Mouse (Mus musculus) gastrocnemius, adult 18-20 months (tissue): ENCODE measurements around the gene Pten. TPM values are rescaled to one million over a fixed set of nuclear protein-coding genes. Genes with fewer than 3 reads are reported as not detected.

Source experiments
- DNase-seq: peaks from one replicate; pipeline ENCODE4 v3.0.0; 2021; ENCODE audit warnings: low spot score
- long read RNA-seq, 2 experiments: library from polyadenylated mRNA; stranded (forward); transcript quantifications; one replicate each; pipeline ENCODE4 v2.0.0; 2021
- total RNA-seq, 2 experiments: library from RNA; stranded (reverse); gene quantifications; 2 replicates each; pipeline ENCODE4 v1.2.3; 2021

Gene Pten
- 10 to 100 TPM; 28.4 to 32.2 TPM for total RNA-seq
- long read RNA-seq, experiment 1, full-length matches to known transcripts: 21 of 26 reads
- long read RNA-seq, experiment 1, partial matches to known transcripts: 1 of 26 reads
- long read RNA-seq, experiment 1, other reads (novel, unspliced or antisense): 4 of 26 reads
- long read RNA-seq, experiment 2, full-length matches to known transcripts: 12 of 18 reads
- long read RNA-seq, experiment 2, partial matches to known transcripts: 0 of 18 reads
- long read RNA-seq, experiment 2, other reads (novel, unspliced or antisense): 6 of 18 reads

- DNase-seq: peak; percentile 97
These were observed at the start of gene Pten for GRCm38 (mm10) chr19:32756900-32757725. TSS of gene Pten (plus strand) at chr19:32757497.

GRCm38 (mm10) chr19:32708996-32709395 is 48.3 kb upstream of the Pten start:
- no peak for DNase-seq

- no peak for DNase-seq
These were observed 47.0 kb upstream of the Pten start for GRCm38 (mm10) chr19:32710288-32710687.

- DNase-seq: peak; percentile 90
These were observed 45.3 kb upstream of the Pten start for GRCm38 (mm10) chr19:32711761-32712541.

DNA sequence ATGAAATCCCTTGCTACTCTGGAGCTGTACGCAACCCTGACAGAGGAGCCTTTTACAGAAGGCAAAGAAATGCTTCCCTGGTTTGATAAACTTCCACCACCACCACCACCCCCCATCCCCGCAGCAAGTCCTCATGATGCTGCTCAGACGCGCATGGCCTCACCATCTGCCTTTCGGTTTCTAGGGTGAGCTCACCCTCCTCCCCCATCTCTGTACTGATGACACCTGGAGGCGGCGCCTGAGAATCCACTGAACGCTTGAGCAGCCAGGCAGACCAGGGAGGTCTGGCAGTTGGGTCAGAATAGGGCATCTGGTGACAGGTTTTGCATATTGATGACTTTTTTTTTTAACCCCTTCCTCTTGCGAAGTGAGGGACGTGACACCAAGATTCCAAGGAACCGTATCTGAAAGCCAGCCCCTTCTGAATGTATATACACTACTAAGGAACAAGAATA is 44.7 kb upstream of the Pten start:
- peak; percentile 65 for DNase-seq

GRCm38 (mm10) chr19:32713471-32713870 is 43.8 kb upstream of the Pten start:
- no peak for DNase-seq

DNA sequence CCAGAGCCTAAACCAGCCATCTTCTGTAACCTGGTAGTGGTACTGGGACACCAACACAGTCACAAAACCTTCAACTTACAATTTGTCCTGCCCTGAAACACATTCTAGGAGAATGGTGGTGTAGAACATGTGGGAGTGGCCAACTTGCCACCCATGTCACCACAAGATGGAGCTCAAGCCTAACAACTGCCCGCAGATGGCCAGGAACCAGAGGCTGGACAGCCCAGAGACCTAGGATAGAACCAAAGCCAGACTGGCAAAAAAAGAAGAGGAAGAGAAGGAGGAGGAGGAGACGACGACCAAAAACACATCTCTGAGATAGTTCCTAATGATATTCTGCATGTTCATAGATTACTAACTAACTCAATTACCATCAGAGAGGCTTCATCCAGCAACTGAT is 42.1 kb upstream of the Pten start:
- DNase-seq: peak; percentile 84

GRCm38 (mm10) chr19:32715681-32716080 is 41.6 kb upstream of the Pten start:
- DNase-seq: no peak

DNA sequence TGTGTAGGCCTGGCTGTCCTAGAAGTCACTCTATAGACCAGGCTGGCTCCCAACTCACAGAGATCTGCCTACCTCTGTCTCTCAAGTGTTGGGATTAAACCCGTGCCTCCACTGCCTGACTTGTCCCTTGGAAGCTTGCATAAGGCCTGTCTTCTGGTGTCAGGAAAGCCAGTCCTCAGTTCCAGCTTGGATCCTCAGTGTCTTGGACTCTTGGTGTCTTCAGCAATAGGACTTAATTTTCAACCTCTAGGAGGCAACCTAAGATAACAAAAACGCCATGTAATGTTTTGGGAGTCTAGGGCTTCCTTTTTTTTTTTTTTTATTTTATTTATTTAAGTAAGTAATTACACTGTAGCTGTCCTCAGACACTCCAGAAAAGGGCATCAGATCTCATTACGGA is 39.7 kb upstream of the Pten start:
- no peak for DNase-seq

DNA sequence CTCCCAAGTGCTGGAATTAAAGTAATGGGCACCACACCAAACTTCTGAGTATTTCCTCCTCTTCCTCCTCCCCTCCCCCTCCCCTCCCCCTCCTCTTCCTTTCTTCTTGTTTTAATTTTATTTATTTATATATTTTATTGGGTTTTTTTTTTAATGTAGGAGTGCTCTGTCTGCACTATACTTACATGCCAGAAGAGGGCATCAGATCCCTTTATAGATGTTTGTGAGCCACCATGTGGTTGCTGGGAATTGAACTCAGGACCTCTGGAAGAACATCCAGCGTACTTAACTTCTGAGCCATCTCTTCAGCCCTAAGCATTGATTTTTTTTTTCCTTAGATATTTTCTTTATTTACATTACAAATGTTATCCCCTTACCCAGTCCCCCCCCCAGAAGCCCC is 37.0 kb upstream of the Pten start:
- no peak for DNase-seq

- no peak for DNase-seq
These were observed 33.5 kb upstream of the Pten start for GRCm38 (mm10) chr19:32723817-32724216.

DNA sequence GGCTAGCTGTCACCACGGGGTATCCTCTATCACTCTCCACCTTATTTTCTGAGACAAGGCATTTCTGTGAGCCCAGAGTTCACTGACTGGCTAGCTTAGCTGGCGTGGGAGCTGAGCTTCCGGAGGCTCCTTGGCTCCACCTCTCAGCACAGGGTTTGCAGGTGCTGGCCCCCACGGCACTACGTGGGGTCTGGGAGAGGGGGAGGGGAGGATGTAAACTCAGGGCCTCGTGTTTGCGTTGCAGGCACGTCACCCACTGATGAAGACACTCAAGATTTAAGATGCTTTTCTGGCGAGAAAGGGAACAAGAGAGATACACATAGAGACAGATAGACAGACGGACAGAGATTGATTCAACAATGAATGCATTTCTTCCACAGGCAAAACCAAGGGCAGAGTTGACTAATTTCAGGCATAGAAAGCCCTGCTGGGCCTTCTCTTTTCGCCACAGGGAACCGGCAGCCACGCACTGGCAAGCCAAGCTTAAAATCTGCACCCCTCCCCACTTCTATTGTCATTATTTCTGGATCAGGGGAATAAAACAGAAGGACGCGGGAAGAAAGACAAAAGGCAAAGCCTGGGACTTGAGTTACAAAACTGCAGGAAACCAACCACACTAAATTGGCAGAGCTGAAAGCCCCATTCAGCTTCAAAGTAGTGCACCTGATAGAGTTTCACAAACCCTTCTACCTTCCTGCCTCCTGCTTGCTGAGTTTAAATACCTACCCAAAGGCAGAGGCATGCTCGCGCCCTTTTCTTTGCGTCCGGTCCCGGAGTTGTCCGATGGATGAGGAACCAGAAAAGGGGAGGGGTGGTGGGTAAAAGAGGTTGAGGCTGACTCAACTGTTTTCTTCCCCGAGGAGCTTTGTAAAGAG is 30.6 kb upstream of the Pten start:
- DNase-seq: no peak

DNA sequence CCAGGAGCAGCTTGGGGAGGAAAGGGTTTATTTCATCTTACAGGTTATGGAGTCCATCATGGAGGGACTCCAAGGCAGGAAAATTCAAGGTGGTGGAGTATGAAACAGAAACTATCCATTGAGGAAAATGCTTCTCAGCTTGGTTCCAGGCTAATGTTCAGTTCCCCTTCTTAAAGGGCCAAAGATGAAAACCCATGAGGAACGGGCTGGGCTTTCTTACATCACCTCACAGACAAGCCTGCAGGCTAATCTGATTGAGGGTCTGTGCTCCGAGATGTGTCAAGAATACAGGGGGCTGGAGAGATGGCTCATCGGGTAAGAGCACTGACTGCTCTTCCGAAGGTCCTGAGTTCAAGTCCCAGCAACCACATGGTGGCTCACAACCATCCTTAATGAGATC is 27.5 kb upstream of the Pten start:
- DNase-seq: no peak

DNA sequence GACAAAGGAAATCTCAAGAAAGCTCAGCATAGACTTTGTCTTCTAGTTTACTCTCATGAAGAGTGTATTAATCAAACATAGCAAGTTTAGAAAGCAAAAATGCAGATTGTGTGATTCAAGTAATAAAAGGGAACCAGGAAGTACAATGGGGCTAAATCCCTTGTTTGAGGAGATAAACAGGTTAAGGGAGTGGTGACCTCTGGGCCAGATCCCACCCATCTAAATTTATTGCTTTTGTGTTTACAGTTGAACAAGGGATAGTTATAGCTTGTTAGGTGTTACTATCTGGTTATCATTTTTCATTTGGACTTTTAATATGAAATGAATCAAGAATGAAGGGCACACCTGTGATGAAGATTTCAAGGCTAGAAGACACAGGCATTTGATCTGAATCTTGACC is 24.4 kb upstream of the Pten start:
- no peak for DNase-seq

- DNase-seq: no peak
These were observed 19.5 kb upstream of the Pten start for GRCm38 (mm10) chr19:32737844-32738243.

DNA sequence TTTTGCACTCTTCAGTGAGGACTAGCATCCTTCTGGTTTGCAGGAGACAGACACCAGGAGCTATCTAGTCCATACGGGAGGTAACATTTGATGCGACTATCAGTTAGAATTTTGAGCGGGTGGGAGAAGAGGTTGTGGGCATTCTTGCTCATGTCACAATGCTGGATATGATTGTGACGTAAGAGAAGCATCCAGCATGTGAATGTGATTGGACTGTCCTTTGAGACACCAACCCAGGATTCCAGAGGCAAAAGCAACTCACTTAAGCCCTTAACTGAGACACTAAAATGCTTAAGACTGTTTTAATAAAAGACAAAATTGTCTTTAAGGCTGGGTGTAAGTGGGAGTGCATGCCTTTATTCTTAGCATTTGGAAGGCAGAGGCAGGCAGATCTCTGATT is 17.6 kb upstream of the Pten start, which contains the start of gene Atad1:
Gene Atad1 (minus strand): TSS at position 101 of the 400 bp plus-strand sequence.
- no peak for DNase-seq

GRCm38 (mm10) chr19:32740641-32741345 is 16.5 kb upstream of the Pten start:
- no peak for DNase-seq

- DNase-seq: peak; percentile 17
These were observed 7.9 kb upstream of the Pten start for GRCm38 (mm10) chr19:32749425-32749824.

GRCm38 (mm10) chr19:32752357-32752756 is 4.9 kb upstream of the Pten start:
- no peak for DNase-seq

DNA sequence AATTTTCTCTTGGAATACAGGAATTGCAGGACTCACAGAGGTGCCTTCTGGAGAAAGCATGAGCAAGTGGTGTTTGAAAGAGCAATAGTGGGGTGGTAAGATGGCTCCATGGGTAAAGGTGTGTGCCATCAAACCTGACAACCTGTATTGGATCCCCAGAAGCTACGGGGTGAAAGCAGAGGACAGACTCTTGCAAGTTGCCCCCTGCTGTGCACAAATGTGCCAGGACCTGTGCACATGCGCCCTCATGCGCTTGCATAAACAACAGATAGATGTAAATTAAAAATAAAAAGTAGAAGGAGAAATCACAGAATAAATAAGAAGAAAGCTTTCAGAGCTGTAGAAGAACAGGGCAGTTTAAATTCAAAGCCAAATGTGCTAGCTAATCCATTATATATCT is 3.9 kb upstream of the Pten start:
- no peak for DNase-seq
